Mouse (Mus musculus): ENCODE measurements at regions not wholly inside any gene's neighbourhood (a gene's known extent, or its start where the extent isn't known, plus 50 kb on each side); places are given as distances from the start of the nearest gene placed in this dataset.

GRCm38 (mm10) chr1:154255971-154256370 lies 55.0 kb downstream of the Zfp648 start:
- DNase-seq (ENCODE audit: low spot score in 2 of 2): no peak

GRCm38 (mm10) chr1:154256811-154257210 lies 55.8 kb downstream of the Zfp648 start:
- no peak for DNase-seq (ENCODE audit: low spot score in 2 of 2)

GRCm38 (mm10) chr1:154258511-154258910 lies 57.5 kb downstream of the Zfp648 start:
- no peak for DNase-seq (ENCODE audit: low spot score in 2 of 2)

GRCm38 (mm10) chr1:154260393-154260792 lies 59.4 kb downstream of the Zfp648 start:
- DNase-seq (ENCODE audit: low spot score in 2 of 2): no peak

GRCm38 (mm10) chr1:154281438-154281837 lies 80.5 kb downstream of the Zfp648 start:
- peak in 1 of 2 experiments; percentile 17 for DNase-seq (ENCODE audit: low spot score in 2 of 2)

GRCm38 (mm10) chr1:154286080-154286479 lies 85.1 kb downstream of the Zfp648 start:
- no peak for DNase-seq (ENCODE audit: low spot score in 2 of 2)

GRCm38 (mm10) chr1:154292729-154293128 lies 91.7 kb downstream of the Zfp648 start:
- DNase-seq (ENCODE audit: low spot score in 2 of 2): no peak

GRCm38 (mm10) chr1:154296080-154296479 lies 95.1 kb downstream of the Zfp648 start:
- DNase-seq (ENCODE audit: low spot score in 2 of 2): no peak

- no peak for DNase-seq (ENCODE audit: low spot score in 2 of 2)
Observed at GRCm38 (mm10) chr1:154299866-154300265, 98.9 kb downstream of the Zfp648 start.

- DNase-seq (ENCODE audit: low spot score in 2 of 2): no peak
Observed at GRCm38 (mm10) chr1:154309650-154310049, 108.7 kb downstream of the Zfp648 start.

Measured in heart, adult 9 months (tissue).